Mouse (Mus musculus): ENCODE data around the gene Slc15a4. TPM values are rescaled to one million over a fixed set of nuclear protein-coding genes. Genes with fewer than 3 reads are reported as not detected.

The Slc15a4 gene
- 10 to 100 TPM; 11.9 to 13.1 TPM for total RNA-seq (2021)

- intact Hi-C loops (cut with DNase I), result no loop called here
- DNase-seq (ENCODE audit: low spot score), result no peak
Observed at GRCm38 (mm10) chr5:127632167-127633145, at the start of gene Slc15a4, which contains the start of gene Glt1d1. Gene Slc15a4 (minus strand): TSS chr5:127632897. Gene Glt1d1 (plus strand): TSS chr5:127632262.

GRCm38 (mm10) chr5:127678501-127678900, 45.8 kb upstream of the Slc15a4 start:
- no peak for DNase-seq (ENCODE audit: low spot score)
- intact Hi-C loops (cut with DNase I), result no loop called here

- intact Hi-C loops (cut with DNase I), result no loop called here
- DNase-seq (ENCODE audit: low spot score), result no peak
Observed at GRCm38 (mm10) chr5:127677561-127677960, 44.9 kb upstream of the Slc15a4 start.

GRCm38 (mm10) chr5:127673913-127674312, 41.2 kb upstream of the Slc15a4 start:
- intact Hi-C loops (cut with DNase I), result no loop called here
- no peak for DNase-seq (ENCODE audit: low spot score)

- DNase-seq (ENCODE audit: low spot score), result no peak
- intact Hi-C loops (cut with DNase I), result no loop called here
Observed at GRCm38 (mm10) chr5:127660979-127661378, 28.3 kb upstream of the Slc15a4 start.

- intact Hi-C loops (cut with DNase I), result no loop called here
- DNase-seq (ENCODE audit: low spot score), result no peak
Observed at GRCm38 (mm10) chr5:127660267-127660666, 27.6 kb upstream of the Slc15a4 start.

- intact Hi-C loops (cut with DNase I), result no loop called here
Observed at GRCm38 (mm10) chr5:127659312-127659711, 26.6 kb upstream of the Slc15a4 start.

GRCm38 (mm10) chr5:127658257-127658656, 25.6 kb upstream of the Slc15a4 start:
- DNase-seq (ENCODE audit: low spot score), result no peak
- intact Hi-C loops (cut with DNase I), result no loop called here

More at GRCm38 (mm10) chr5:127659312-127659711, 26.6 kb upstream of the Slc15a4 start:
- no peak for DNase-seq (ENCODE audit: low spot score)

- no peak for DNase-seq (ENCODE audit: low spot score)
- intact Hi-C loops (cut with DNase I), result no loop called here
Observed at GRCm38 (mm10) chr5:127649077-127649476, 16.4 kb upstream of the Slc15a4 start.

GRCm38 (mm10) chr5:127648046-127648445, 15.3 kb upstream of the Slc15a4 start:
- intact Hi-C loops (cut with DNase I), result no loop called here
- no peak for DNase-seq (ENCODE audit: low spot score)

- no peak for DNase-seq (ENCODE audit: low spot score)
- intact Hi-C loops (cut with DNase I), result no loop called here
Observed at GRCm38 (mm10) chr5:127641185-127641958, 8.7 kb upstream of the Slc15a4 start.

- intact Hi-C loops (cut with DNase I), result no loop called here
- DNase-seq (ENCODE audit: low spot score), result no peak
Observed at GRCm38 (mm10) chr5:127640359-127640758, 7.7 kb upstream of the Slc15a4 start.

- no peak for DNase-seq (ENCODE audit: low spot score)
- intact Hi-C loops (cut with DNase I), result no loop called here
Observed at GRCm38 (mm10) chr5:127639635-127640034, 6.9 kb upstream of the Slc15a4 start.

- DNase-seq (ENCODE audit: low spot score), result no peak
- intact Hi-C loops (cut with DNase I), result no loop called here
Observed at GRCm38 (mm10) chr5:127639067-127639605, 6.4 kb upstream of the Slc15a4 start.

- no peak for DNase-seq (ENCODE audit: low spot score)
- intact Hi-C loops (cut with DNase I), result no loop called here
Observed at GRCm38 (mm10) chr5:127638177-127638576, 5.5 kb upstream of the Slc15a4 start.

GRCm38 (mm10) chr5:127637622-127638021, 4.9 kb upstream of the Slc15a4 start:
- DNase-seq (ENCODE audit: low spot score), result no peak
- intact Hi-C loops (cut with DNase I), result no loop called here

- intact Hi-C loops (cut with DNase I), result no loop called here
Observed at GRCm38 (mm10) chr5:127633666-127634065, 969 bp upstream of the Slc15a4 start.

GRCm38 (mm10) chr5:127633188-127633587, 491 bp upstream of the Slc15a4 start:
- intact Hi-C loops (cut with DNase I), result no loop called here

More at GRCm38 (mm10) chr5:127633666-127634065, 969 bp upstream of the Slc15a4 start:
- no peak for DNase-seq (ENCODE audit: low spot score)

GRCm38 (mm10) chr5:127631671-127632070, 1.0 kb downstream of the Slc15a4 start:
- DNase-seq (ENCODE audit: low spot score), result no peak
- intact Hi-C loops (cut with DNase I), result no loop called here

More at GRCm38 (mm10) chr5:127633188-127633587, 491 bp upstream of the Slc15a4 start:
- DNase-seq (ENCODE audit: low spot score), result no peak

- DNase-seq (ENCODE audit: low spot score), result no peak
- intact Hi-C loops (cut with DNase I), result no loop called here
Observed at GRCm38 (mm10) chr5:127627242-127627641, 5.5 kb downstream of the Slc15a4 start.

Data from heart, postnatal 25 days (tissue).